Mouse (Mus musculus): ENCODE data around the gene Mrps10.

The Mrps10 gene

DNA sequence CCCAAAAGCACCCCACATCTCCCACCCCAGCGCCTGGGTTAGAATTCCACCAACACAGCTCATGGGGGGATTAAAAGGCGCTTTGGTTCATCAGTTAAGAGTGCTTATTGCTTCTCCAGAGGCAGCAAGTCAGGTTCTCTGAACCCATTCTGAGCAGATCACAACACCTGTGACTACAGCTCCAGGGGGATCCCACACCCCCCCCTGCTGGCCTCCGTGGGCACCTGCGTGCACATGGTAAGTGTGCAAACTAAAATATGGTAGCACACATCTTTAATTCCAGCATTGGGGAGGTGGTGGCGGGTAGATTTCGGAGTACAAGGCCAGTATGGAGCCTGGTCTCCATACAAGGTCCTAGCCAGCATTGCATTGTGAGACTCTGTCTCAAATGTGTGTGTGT is 58.6 kb downstream of the Mrps10 start:
- in situ Hi-C loops (cut with MboI; ENCODE audit: unreplicated experiment in 2 of 2): no loop called here

DNA sequence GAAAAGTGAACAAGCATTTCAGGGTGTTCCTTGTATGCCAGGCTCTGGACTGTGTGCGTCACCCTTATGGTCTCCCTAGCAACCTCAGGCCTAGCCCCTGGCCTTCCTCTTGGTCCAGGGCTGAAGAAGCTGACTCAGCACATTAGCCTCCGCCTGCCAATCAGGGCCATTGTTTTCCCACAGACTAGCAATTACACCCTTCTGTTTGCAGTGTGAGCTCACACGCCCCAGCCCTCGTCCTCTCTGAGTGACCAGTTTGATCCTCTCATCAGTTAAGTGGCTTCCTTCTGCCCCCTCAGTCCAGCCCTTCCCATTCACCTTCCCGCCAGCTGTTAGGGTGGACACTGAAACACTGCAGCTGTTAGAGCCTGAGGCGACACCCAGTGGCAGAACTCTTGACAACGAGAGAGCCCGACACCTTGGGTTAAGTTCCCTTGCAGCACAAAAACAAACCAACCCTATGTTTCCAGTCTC is 60.2 kb downstream of the Mrps10 start:
- in situ Hi-C loops (cut with MboI; ENCODE audit: unreplicated experiment in 2 of 2): no loop called here

DNA sequence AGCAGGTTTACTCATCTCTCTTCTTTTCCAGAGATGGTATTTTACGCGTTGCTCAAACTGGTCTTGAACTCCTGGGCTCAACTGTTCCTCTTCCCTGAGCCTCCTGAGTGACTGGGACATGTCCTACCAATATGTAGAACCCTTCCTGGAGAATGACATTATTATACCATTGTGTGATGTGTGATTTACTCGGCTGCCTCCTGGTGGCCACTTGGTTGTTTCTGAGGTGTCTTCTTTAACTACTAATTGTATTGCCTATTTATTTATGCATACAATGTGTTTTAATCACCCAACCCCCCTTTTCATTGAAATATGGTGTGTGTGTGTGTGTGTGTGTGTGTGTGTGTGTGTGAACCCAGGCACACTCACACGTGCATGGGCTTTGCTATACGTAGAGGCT is 62.1 kb downstream of the Mrps10 start:
- in situ Hi-C loops (cut with MboI; ENCODE audit: unreplicated experiment in 2 of 2): no loop called here
